Mouse (Mus musculus): ENCODE measurements around the gene Gpm6b. TPM values are rescaled to one million over a fixed set of nuclear protein-coding genes. Genes with fewer than 3 reads are reported as not detected.

Gene Gpm6b
- polyA plus RNA-seq, 1 experiment from 2014 or later: 7.6 TPM

DNA sequence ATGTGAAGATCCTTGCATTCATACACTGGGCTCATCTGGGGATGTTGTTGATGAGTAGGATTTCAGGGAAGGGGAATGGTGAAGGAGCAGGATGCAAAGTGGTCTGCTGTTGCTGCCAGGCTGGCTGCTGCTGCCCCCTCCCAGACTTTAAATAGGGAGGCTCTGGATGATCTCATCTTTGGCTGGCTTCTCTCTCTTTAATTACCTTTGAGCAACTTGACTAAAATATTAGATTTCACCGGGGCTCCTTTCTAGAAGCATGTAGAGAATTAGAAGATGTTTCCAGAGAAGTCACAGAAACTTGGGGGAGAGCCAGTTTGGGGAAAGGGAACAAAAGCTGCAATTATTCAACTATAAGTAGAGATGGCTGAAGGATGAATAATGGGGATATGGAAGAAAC lies 76.5 kb downstream of the Gpm6b start:
- H3K4me2 ChIP-seq (replicated peaks; ENCODE audit: low read depth): no peak overlapping the region
- 57% methylated on average over 1 of the region's 1 CpGs for WGBS
- H3K9me3 ChIP-seq (ENCODE audit: control insufficient read depth): no peaks in the 10 kb centered on the region
- H3K36me3 ChIP-seq (ENCODE audit: control insufficient read depth, insufficient read depth): no peaks in the 10 kb centered on the region
- H3K27me3 ChIP-seq (replicated peaks; ENCODE audit: control insufficient read depth, insufficient read depth, low read length): 0 out of 2 replicates have a peak, but pooled peaks cover 4% of the 10 kb centered on the region
- no peak overlapping the region for H3K4me3 ChIP-seq (ENCODE audit: low read depth, low read length)
- H3K27ac ChIP-seq (ENCODE audit: low read depth, low read length): no peak overlapping the region
- H3K9ac ChIP-seq (ENCODE audit: low read depth, low read length): no peak overlapping the region
- H3K4me1 ChIP-seq (replicated peaks; ENCODE audit: control insufficient read depth, insufficient read depth, low read length): no peaks in the 10 kb centered on the region
- no peak for ATAC-seq
- no peak for TF ChIP-seq CTCF (IDR thresholded peaks at IDR 0.05; ENCODE audit: low read depth)

DNA sequence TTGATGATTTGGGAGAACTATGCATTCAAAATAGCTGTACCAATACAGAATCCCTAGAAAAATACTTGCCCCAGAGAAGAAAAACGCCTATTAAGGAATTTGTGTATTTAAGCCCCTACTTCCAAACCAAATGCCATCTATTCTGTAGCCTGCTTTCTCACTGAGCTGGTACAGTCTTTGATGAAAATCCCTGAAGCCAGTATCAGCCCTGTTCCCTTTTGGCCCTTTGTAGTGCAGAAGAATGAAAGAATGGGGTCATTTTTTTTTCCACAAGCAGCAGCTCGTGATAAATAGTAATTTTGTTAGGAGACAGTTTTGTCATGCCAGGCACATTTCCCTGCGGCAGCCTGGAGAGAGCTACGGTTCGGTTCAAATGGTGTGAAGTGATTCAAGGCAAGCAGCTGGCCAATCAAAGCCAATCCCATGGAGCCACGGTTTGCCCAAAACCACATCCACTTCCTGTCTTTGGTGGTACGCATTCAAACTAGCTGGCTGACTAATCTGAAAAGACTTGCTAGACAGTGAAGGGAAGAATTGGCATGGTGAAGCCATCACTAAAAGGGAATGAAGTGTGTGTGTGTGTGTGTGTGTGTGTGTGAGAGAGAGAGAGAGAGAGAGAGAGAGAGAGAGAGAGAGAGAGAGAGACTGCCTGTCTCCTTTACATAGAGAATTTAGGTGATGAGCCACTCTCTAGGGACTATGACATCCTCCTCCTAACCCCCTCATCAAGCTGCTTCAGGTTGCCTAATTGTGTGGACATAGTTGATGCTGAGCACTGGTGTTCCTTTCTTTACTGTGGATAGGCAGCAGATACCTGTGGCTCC lies 78.1 kb downstream of the Gpm6b start:
- no peaks in the 10 kb centered on the region for H3K27me3 ChIP-seq (replicated peaks; ENCODE audit: control insufficient read depth, insufficient read depth, low read length)
- 70% methylated on average over 7 of the region's 7 CpGs for WGBS
- H3K4me3 ChIP-seq (ENCODE audit: low read depth, low read length): no peak overlapping the region
- H3K36me3 ChIP-seq (ENCODE audit: control insufficient read depth, insufficient read depth): no peaks in the 10 kb centered on the region
- H3K27ac ChIP-seq (ENCODE audit: low read depth, low read length): no peak overlapping the region
- no peak overlapping the region for H3K4me2 ChIP-seq (replicated peaks; ENCODE audit: low read depth)
- ATAC-seq: no peak
- no peaks in the 10 kb centered on the region for H3K4me1 ChIP-seq (replicated peaks; ENCODE audit: control insufficient read depth, insufficient read depth, low read length)
- no peak for TF ChIP-seq CTCF (IDR thresholded peaks at IDR 0.05; ENCODE audit: low read depth)
- no peaks in the 10 kb centered on the region for H3K9me3 ChIP-seq (ENCODE audit: control insufficient read depth)
- H3K9ac ChIP-seq (ENCODE audit: low read depth, low read length): no peak overlapping the region

DNA sequence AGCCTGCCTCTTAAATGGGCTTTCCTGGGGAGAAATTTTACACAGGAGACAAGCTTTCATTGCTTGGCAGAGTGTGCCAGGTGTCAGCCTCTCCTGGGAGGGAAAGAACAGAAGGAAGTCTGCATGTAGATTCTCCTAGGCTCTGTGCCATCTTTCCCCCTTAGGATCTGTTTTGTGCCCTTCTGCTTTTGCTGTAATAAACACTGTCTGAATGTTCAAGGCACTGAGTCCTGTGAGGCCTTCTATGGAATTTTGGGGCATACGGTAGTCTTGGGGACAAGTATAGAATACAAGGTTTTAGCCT lies 78.6 kb downstream of the Gpm6b start:
- no peaks in the 10 kb centered on the region for H3K27me3 ChIP-seq (replicated peaks; ENCODE audit: control insufficient read depth, insufficient read depth, low read length)
- WGBS: 81% methylated on average over 1 of the region's 1 CpGs
- H3K4me1 ChIP-seq (replicated peaks; ENCODE audit: control insufficient read depth, insufficient read depth, low read length): no peaks in the 10 kb centered on the region
- H3K4me3 ChIP-seq (ENCODE audit: low read depth, low read length): no peak overlapping the region
- no peak for TF ChIP-seq CTCF (IDR thresholded peaks at IDR 0.05; ENCODE audit: low read depth)
- H3K27ac ChIP-seq (ENCODE audit: low read depth, low read length): no peak overlapping the region
- ATAC-seq: no peak
- no peak overlapping the region for H3K9ac ChIP-seq (ENCODE audit: low read depth, low read length)
- no peaks in the 10 kb centered on the region for H3K36me3 ChIP-seq (ENCODE audit: control insufficient read depth, insufficient read depth)
- no peak overlapping the region for H3K4me2 ChIP-seq (replicated peaks; ENCODE audit: low read depth)
- no peaks in the 10 kb centered on the region for H3K9me3 ChIP-seq (ENCODE audit: control insufficient read depth)

DNA sequence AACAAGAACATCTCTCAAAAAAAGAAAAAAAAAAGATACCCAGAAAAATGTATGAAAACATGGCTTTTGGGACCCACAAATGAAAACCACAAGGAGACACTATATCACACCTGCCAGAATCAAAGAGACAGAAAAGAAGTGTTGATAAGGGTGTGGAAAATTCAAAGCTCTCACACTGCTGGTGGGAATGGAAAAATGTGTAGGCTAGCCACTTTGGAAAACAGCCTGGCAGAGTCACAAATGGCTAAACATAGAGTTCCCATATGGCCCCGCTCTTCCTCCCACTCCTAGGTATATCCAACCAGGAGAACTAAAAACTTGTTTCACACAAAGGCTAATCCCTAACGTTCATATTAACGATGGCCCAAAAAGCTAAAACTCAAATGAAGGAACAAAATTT lies 84.5 kb downstream of the Gpm6b start:
- Histone ChIP-seq H3K4me3 (ENCODE audit: low read depth, low read length) (no peak overlapping the region), H3K9ac (ENCODE audit: low read depth, low read length) (no peak overlapping the region)
- WGBS: 83% methylated on average over 3 of the region's 3 CpGs

DNA sequence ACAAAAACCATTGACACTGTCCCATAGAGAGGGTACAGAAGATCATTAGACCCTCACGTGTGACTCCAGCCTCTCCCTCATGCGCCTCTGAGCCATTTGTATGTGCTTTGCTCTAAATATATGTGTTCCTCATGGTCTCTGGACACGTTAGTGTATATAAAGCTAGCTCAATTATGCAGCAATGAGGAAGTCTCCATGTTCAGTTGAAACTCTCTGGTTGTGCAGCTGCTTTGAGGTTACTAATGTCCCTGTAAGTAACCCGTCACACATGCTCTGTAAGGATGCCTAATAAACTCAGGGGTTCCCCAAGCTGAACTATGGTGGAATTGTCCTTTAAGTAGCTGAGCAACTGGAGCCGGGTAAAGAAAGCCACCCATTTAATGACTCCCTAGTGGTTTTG lies 88.9 kb downstream of the Gpm6b start:
- Histone ChIP-seq H3K9ac (ENCODE audit: low read depth, low read length) (no peak overlapping the region), H3K36me3 (ENCODE audit: control insufficient read depth, insufficient read depth) (no peaks in the 10 kb centered on the region), H3K4me2 (replicated peaks; ENCODE audit: low read depth) (no peak overlapping the region), H3K9me3 (ENCODE audit: control insufficient read depth) (no peaks in the 10 kb centered on the region), H3K27ac (ENCODE audit: low read depth, low read length) (no peak overlapping the region), H3K4me3 (ENCODE audit: low read depth, low read length) (no peak overlapping the region), H3K4me1 (replicated peaks; ENCODE audit: control insufficient read depth, insufficient read depth, low read length) (no peaks in the 10 kb centered on the region), H3K27me3 (replicated peaks; ENCODE audit: control insufficient read depth, insufficient read depth, low read length) (no peaks in the 10 kb centered on the region; the same call in 1 of the 2 replicates)
- 76% methylated on average over 5 of the region's 5 CpGs for WGBS
- TF ChIP-seq CTCF (IDR thresholded peaks at IDR 0.05; ENCODE audit: low read depth): no peak
- no peak for ATAC-seq

More for the DNA sequence above, 84.5 kb downstream of the Gpm6b start:
- Histone ChIP-seq H3K4me1 (replicated peaks; ENCODE audit: control insufficient read depth, insufficient read depth, low read length) (no peaks in the 10 kb centered on the region), H3K27ac (ENCODE audit: low read depth, low read length) (no peak overlapping the region), H3K4me2 (replicated peaks; ENCODE audit: low read depth) (no peak overlapping the region), H3K27me3 (replicated peaks; ENCODE audit: control insufficient read depth, insufficient read depth, low read length) (no peaks in the 10 kb centered on the region; the same call in 1 of the 2 replicates), H3K9me3 (ENCODE audit: control insufficient read depth) (no peaks in the 10 kb centered on the region), H3K36me3 (ENCODE audit: control insufficient read depth, insufficient read depth) (no peaks in the 10 kb centered on the region)
- no peak for ATAC-seq
- no peak for TF ChIP-seq CTCF (IDR thresholded peaks at IDR 0.05; ENCODE audit: low read depth)

DNA sequence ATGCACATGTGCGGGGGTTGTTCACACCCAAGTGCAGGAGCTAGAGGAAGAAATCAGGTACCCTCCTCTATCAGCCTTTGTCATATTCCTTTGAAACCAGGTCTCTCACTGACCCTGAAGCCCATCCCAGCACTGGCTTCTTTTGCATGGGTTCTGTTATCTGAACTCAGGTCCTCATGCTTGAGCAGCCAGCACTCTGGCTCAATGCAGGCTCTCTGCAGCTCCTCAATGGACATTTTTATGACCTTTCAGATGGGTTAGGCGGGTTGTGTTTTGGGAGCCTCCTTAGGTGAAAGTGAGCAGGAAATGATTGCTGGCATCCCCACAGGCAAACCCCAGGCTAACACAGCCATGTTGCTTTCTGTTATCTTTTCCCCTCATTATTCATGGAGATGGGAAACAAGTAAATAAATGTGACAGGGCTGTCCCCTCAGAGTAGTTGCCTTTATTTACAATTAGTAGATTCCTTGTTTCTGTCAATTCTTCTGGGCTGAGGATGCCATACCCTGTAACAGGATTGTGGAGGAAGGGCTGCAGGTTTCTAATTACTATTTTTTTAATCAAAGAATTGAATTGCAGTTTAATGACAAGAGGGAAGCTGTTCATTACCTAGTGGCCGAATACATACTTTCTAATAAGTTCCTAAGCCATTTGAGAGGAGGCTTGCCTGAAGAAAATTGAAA lies 89.6 kb downstream of the Gpm6b start:
- 63% methylated on average over 3 of the region's 3 CpGs for WGBS
- H3K4me2 ChIP-seq (replicated peaks; ENCODE audit: low read depth): no peak overlapping the region
- H3K4me3 ChIP-seq (ENCODE audit: low read depth, low read length): no peak overlapping the region
- no peak overlapping the region for H3K27ac ChIP-seq (ENCODE audit: low read depth, low read length)
- H3K36me3 ChIP-seq (ENCODE audit: control insufficient read depth, insufficient read depth): no peaks in the 10 kb centered on the region
- TF ChIP-seq CTCF (IDR thresholded peaks at IDR 0.05; ENCODE audit: low read depth): no peak
- no peak overlapping the region for H3K9ac ChIP-seq (ENCODE audit: low read depth, low read length)
- no peaks in the 10 kb centered on the region for H3K9me3 ChIP-seq (ENCODE audit: control insufficient read depth)
- ATAC-seq: no peak
- no peaks in the 10 kb centered on the region; the same call in 1 of the 2 replicates for H3K27me3 ChIP-seq (replicated peaks; ENCODE audit: control insufficient read depth, insufficient read depth, low read length)
- no peaks in the 10 kb centered on the region for H3K4me1 ChIP-seq (replicated peaks; ENCODE audit: control insufficient read depth, insufficient read depth, low read length)

Data from intestine, postnatal 0 days (tissue).